Mouse (Mus musculus) E14TG2a.4 (cell line): Measurements from ENCODE around the gene Galnt17.

ENCODE experiments used
- CTCF ChIP-seq: conservative IDR thresholded peaks from 2 replicates; pipeline ENCODE4 v1.5.1; 2014; ENCODE audit warnings: low read length
- NANOG ChIP-seq: IDR thresholded peaks from 2 replicates; pipeline ENCODE4 v1.6.1; 2014; ENCODE audit warnings: borderline replicate concordance, low read length, mixed read lengths

DNA sequence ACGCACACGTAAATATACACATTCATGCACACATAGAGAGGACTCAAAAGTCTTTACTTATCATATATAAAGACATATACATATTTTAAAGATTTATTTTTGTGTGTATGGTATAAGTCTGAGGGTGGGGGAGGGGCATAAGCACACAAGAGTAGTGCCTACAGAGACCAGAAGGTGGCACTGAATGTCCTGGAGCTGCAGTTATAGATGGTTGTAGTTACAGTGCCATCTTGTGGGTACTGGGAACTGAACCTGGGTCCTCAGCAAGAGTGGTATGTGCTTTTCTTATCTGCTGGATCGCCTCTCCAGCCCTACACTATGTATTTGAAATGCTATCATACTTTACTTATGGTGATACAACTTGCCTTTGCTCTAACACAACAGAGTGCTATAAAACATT, 68.5 kb downstream of the Galnt17 start:
- TF ChIP-seq CTCF (peak; percentile 32), NANOG (no peak)
